16 mouse cellular contexts compared by ENCODE assay signal in the genomic region with DNA sequence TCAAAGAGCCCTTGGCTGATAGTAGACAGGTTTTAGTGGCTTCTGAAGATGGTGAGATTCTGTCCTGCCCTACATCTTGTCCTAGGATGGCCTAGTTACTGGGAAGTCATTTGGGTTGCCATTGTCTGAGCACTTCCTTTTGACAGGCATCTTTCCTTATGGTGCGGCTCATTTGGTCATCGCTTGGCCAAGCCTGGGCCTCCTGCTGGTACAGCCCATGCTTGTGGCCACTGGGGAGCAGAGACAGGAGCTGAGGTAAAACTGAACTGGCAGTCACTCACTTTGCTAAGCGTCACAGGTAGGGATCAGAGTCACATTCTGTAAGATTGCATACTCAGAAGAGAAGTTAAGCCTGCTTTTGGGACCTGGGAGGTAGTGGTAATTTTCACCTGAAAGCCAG. TPM values are rescaled to one million over a fixed set of nuclear protein-coding genes. Genes with fewer than 3 reads are reported as not detected.
"Had no signal": no experiment of that assay in that cellular context is flagged by ENCODE, and none has a peak within 500 bp of the region (broad histone marks: within the 10 kb centered on the region; RNA-seq: fewer than 3 reads in every experiment).

No protein-coding gene starts in this region.

- H3K27ac ChIP-seq: lung, embryonic 15.5 days; macrophage; midbrain, embryonic 12.5 days; neural tube, embryonic 12.5 days; stomach, embryonic 15.5 days; stomach, postnatal 0 days had no signal

- ATAC-seq: lung, postnatal 0 days had no signal

- DNase-seq: lung, adult 2 months; lung, postnatal 14 days; lung, postnatal 36 days; right cerebral cortex, postnatal 14 days; thymus, adult 2 months; thymus, postnatal 25 days; thymus, postnatal 4 days had no signal

- H3K9me3 ChIP-seq: lung, embryonic 15.5 days; midbrain, embryonic 12.5 days; neural tube, embryonic 12.5 days; stomach, embryonic 15.5 days had no signal

- H3K36me3 ChIP-seq: lung, embryonic 15.5 days; midbrain, embryonic 12.5 days; neural tube, embryonic 12.5 days; stomach, embryonic 15.5 days had no signal

- H3K4me2 ChIP-seq: lung, embryonic 15.5 days; midbrain, embryonic 12.5 days; neural tube, embryonic 12.5 days; stomach, embryonic 15.5 days had no signal

- H3K4me1 ChIP-seq: lung, embryonic 15.5 days; megakaryocyte, embryonic 14.5 days; neural tube, embryonic 12.5 days; stomach, embryonic 15.5 days had no signal

- H3K27me3 ChIP-seq: lung, embryonic 15.5 days; midbrain, embryonic 12.5 days; neural tube, embryonic 12.5 days; stomach, embryonic 15.5 days had no signal

- H3K4me3 ChIP-seq: lung, embryonic 15.5 days; megakaryocyte, embryonic 14.5 days; midbrain, embryonic 12.5 days; neural tube, embryonic 12.5 days; stomach, embryonic 15.5 days had no signal

- H3K9ac ChIP-seq: lung, embryonic 15.5 days; midbrain, embryonic 12.5 days; neural tube, embryonic 12.5 days; stomach, embryonic 15.5 days had no signal

RNA-seq across cellular contexts. Expression of gene Bend6, which starts 24.6 kb away (rescaled TPM):
- total RNA-seq: megakaryocyte progenitor cell, adult 5-6 weeks had no signal
